Mouse (Mus musculus): Measurements from ENCODE around the gene Gramd1c.

GRCm38 (mm10) chr16:43973147-43973546 is 90.0 kb downstream of the Gramd1c start:
- TF ChIP-seq EP300 (IDR thresholded peaks at IDR 0.05; ENCODE audit: low read depth): no peak
- no peak for TF ChIP-seq CTCF (IDR thresholded peaks at IDR 0.05; ENCODE audit: low read depth)

All from liver, embryonic 14.5 days (tissue).